Mouse (Mus musculus): ENCODE measurements around the gene Acad10. TPM values are rescaled to one million over a fixed set of nuclear protein-coding genes. Genes with fewer than 3 reads are reported as not detected.

Gene Acad10
- total and polyA plus RNA-seq, 3 experiments = 2.1 to 4.2 (median 2.7) TPM

DNA sequence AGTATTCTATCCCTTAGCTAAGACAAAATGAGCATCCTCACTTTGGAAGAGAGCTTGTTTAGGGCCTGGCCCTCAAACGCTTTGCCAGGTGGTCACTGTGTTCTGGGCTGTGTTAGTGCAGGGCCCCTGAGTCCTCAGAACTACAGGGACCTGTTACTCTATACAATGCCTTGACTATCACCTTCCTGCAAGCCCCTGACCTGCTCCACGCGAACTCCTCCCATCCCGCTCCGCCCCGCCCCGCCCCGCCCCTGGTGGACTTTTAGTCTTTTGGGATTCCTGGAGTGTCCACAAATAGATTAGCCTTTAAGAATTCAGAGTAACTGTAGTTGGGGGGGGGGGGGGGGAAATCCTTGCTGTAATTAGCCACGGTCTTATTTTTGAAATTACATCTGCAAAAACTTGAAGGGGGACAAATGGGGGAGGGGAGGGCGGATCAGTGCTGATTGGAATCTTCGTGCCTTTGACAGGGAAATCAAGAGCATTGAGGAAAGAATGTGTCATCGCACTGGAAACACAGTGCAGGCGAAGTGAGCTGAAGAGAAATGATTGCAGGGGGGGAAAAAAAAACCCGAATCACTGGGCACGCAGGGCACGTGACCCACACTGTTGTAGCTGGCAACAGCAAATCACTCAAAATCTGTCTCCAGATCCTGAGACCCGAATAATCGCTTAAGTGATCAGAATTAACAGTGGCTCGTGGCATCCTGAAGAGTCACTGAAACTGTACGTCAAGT, 44.4 kb upstream of the Acad10 start:
- no peak overlapping the region for H3K27ac ChIP-seq (ENCODE audit: insufficient read depth, low read depth)
- dilution Hi-C loops (cut with MboI; ENCODE audit: extremely low pct_ligation_motif_present, extremely low pct_unique_long_range_greater_than_20kb, low sequenced_read_pairs) = no loop called here
- H3K9me3 ChIP-seq (replicated peaks; ENCODE audit: low read length) = no peaks in the 10 kb centered on the region

DNA sequence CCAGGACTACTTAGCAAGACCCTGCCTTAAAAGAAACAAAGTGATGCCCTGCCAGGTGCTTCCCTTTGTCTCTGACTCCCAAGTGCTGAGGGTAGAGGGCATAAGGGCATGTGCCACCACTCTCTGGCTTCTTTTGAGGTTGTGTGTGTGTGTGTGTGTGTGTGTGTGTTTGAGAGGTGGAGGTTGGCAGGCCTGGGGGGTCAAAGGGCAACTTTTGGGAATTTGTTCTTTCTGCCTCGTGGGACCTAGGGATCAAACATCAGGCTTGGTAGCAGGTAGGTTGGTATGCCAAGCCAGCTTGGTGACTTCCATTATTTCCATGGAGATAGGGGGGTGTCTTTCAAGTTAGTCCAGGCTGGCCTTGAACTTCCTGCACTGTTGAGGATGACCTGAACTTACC, 43.0 kb upstream of the Acad10 start:
- dilution Hi-C loops (cut with MboI; ENCODE audit: extremely low pct_ligation_motif_present, extremely low pct_unique_long_range_greater_than_20kb, low sequenced_read_pairs) (no loop called here), in situ Hi-C loops (cut with MboI; ENCODE audit: low pct_ligation_motif_present, low pct_unique_long_range_greater_than_20kb, low sequenced_read_pairs) (no loop called here)
- Histone ChIP-seq H3K9me3 (replicated peaks; ENCODE audit: low read length) (no peaks in the 10 kb centered on the region), H3K79me2 (replicated peaks; ENCODE audit: control insufficient read depth, extremely low read depth, insufficient read depth, poor library complexity, severe bottlenecking) (no peaks in the 10 kb centered on the region), H3K27ac (ENCODE audit: insufficient read depth, low read depth) (no peak overlapping the region), H3K4me3 (replicated peaks in 1 of 3; ENCODE audit: low read depth in 2 of 3, low read length in 2 of 3, poor library complexity in 1 of 3) (no peak overlapping the region), H3K36me3 (replicated peaks in 1 of 2; ENCODE audit: control insufficient read depth in 1 of 2, insufficient read depth in 1 of 2, low read length in 1 of 2) (no peaks in the 10 kb centered on the region), H3K27me3 (replicated peaks) (peaks cover 2% of the 10 kb centered on the region), H3K4me1 (ENCODE audit: control insufficient read depth in 1 of 2, insufficient read depth in 2 of 2) (peaks cover 0 to 5% of the 10 kb centered on the region in 2 experiments; a peak in 1 of 4 replicates), H3K9ac (ENCODE audit: insufficient read depth, low read depth) (no peak overlapping the region), H3K4me2 (ENCODE audit: insufficient read depth, low read depth, poor library complexity, severe bottlenecking) (no peak overlapping the region)
- DNase-seq (ENCODE audit: extremely low read depth) = no peak
- no peak for TF ChIP-seq MAZ (IDR thresholded peaks at IDR 0.05; ENCODE audit: low read depth, low read length)
- TF ChIP-seq KAT2A (IDR thresholded peaks at IDR 0.05; ENCODE audit: insufficient replicate concordance, low read length) = no peak
- no peak for TF ChIP-seq JUND (conservative IDR thresholded peaks at IDR 0.05; ENCODE audit: low read depth, low read length)
- TF ChIP-seq UBTF (IDR thresholded peaks at IDR 0.05; ENCODE audit: low read depth, low read length) = no peak
- TF ChIP-seq MEF2A (IDR thresholded peaks at IDR 0.05; ENCODE audit: borderline replicate concordance, low read depth, low read length) = no peak
- TF ChIP-seq ZC3H11A (IDR thresholded peaks at IDR 0.05; ENCODE audit: low read depth, low read length) = no peak
- TF ChIP-seq CHD2 (IDR thresholded peaks at IDR 0.05; ENCODE audit: low read length) = no peak
- no peak for TF ChIP-seq MXI1 (IDR thresholded peaks at IDR 0.05; ENCODE audit: low read depth, low read length)
- TF ChIP-seq ELF1 (IDR thresholded peaks at IDR 0.05; ENCODE audit: low read depth, low read length) = no peak
- TF ChIP-seq MAFK (IDR thresholded peaks at IDR 0.05; ENCODE audit: insufficient replicate concordance, low read length) = no peak
- no peak for TF ChIP-seq ETS1 (conservative IDR thresholded peaks at IDR 0.05; ENCODE audit: low read depth, low read length)
- TF ChIP-seq EP300 (IDR thresholded peaks at IDR 0.05; ENCODE audit: low read length) = no peak
- TF ChIP-seq POLR2A (IDR thresholded peaks at IDR 0.05; ENCODE audit: low read depth, low read length) = no peak
- TF ChIP-seq ZNF384 (IDR thresholded peaks at IDR 0.05; ENCODE audit: low read depth, low read length) = no peak
- no peak for TF ChIP-seq E2F4 (IDR thresholded peaks at IDR 0.05; ENCODE audit: insufficient replicate concordance, low read depth, low read length)
- no peak for TF ChIP-seq TBP (conservative IDR thresholded peaks at IDR 0.05; ENCODE audit: low read depth, low read length)
- TF ChIP-seq HCFC1 (IDR thresholded peaks at IDR 0.05; ENCODE audit: low read depth, low read length) = no peak
- no peak for TF ChIP-seq PAX5 (IDR thresholded peaks at IDR 0.05; ENCODE audit: low read length)

More for the DNA sequence above, 44.4 kb upstream of the Acad10 start:
- peaks cover 0 to 5% of the 10 kb centered on the region in 2 experiments; a peak in 1 of 4 replicates for H3K4me1 ChIP-seq (ENCODE audit: control insufficient read depth in 1 of 2, insufficient read depth in 2 of 2)
- no peaks in the 10 kb centered on the region for H3K36me3 ChIP-seq (replicated peaks in 1 of 2; ENCODE audit: control insufficient read depth in 1 of 2, insufficient read depth in 1 of 2, low read length in 1 of 2)
- H3K4me3 ChIP-seq (replicated peaks in 1 of 3; ENCODE audit: low read depth in 2 of 3, low read length in 2 of 3, poor library complexity in 1 of 3) = no peak overlapping the region
- no peak overlapping the region for H3K4me2 ChIP-seq (ENCODE audit: insufficient read depth, low read depth, poor library complexity, severe bottlenecking)
- H3K27me3 ChIP-seq (replicated peaks) = peaks cover 2% of the 10 kb centered on the region
- no peak for DNase-seq (ENCODE audit: extremely low read depth)
- H3K9ac ChIP-seq (ENCODE audit: insufficient read depth, low read depth) = no peak overlapping the region
- no peak for TF ChIP-seq E2F4 (IDR thresholded peaks at IDR 0.05; ENCODE audit: insufficient replicate concordance, low read depth, low read length)
- TF ChIP-seq MYC (IDR thresholded peaks at IDR 0.05; ENCODE audit: low read depth, low read length) = no peak
- no peak for TF ChIP-seq ZKSCAN1 (IDR thresholded peaks at IDR 0.05; ENCODE audit: borderline replicate concordance, low read depth, low read length)
- no peak for TF ChIP-seq TCF12 (IDR thresholded peaks at IDR 0.05; ENCODE audit: low read depth, low read length)
- TF ChIP-seq JUN (IDR thresholded peaks at IDR 0.05; ENCODE audit: insufficient read depth, low read depth, low read length) = no peak
- TF ChIP-seq ETS1 (conservative IDR thresholded peaks at IDR 0.05; ENCODE audit: low read depth, low read length) = no peak
- TF ChIP-seq PAX5 (IDR thresholded peaks at IDR 0.05; ENCODE audit: low read length) = no peak
- 0 out of 2 replicates have a peak, but pooled peaks have one; percentile 22 for TF ChIP-seq MAX (IDR thresholded peaks at IDR 0.05; ENCODE audit: low read length)
- no peak for TF ChIP-seq MAZ (IDR thresholded peaks at IDR 0.05; ENCODE audit: low read depth, low read length)
- no peak for TF ChIP-seq CTCF (conservative IDR thresholded peaks at IDR 0.05 in 1 of 2, IDR thresholded peaks at IDR 0.05 in 1 of 2; ENCODE audit: low read depth in 2 of 2, low read length in 2 of 2)
- no peak for TF ChIP-seq MXI1 (IDR thresholded peaks at IDR 0.05; ENCODE audit: low read depth, low read length)
- TF ChIP-seq POLR2AphosphoS2 (IDR thresholded peaks at IDR 0.05; ENCODE audit: low read depth, low read length) = no peak
- TF ChIP-seq NRF1 (IDR thresholded peaks at IDR 0.05; ENCODE audit: low read depth, low read length) = no peak
- no peak for TF ChIP-seq ZNF384 (IDR thresholded peaks at IDR 0.05; ENCODE audit: low read depth, low read length)
- no peak for TF ChIP-seq IRF4 (IDR thresholded peaks at IDR 0.05; ENCODE audit: low read depth, low read length)
- no peak for TF ChIP-seq POLR2A (IDR thresholded peaks at IDR 0.05; ENCODE audit: low read depth, low read length)
- TF ChIP-seq ELF1 (IDR thresholded peaks at IDR 0.05; ENCODE audit: low read depth, low read length) = no peak
- peak; percentile 58 for TF ChIP-seq USF1 (IDR thresholded peaks at IDR 0.05; ENCODE audit: low read depth, low read length)
- TF ChIP-seq JUND (conservative IDR thresholded peaks at IDR 0.05; ENCODE audit: low read depth, low read length) = no peak
- TF ChIP-seq BHLHE40 (IDR thresholded peaks at IDR 0.05; ENCODE audit: low read depth, low read length) = peak; percentile 79
- 0 out of 2 replicates have a peak, but pooled peaks have one; percentile 13 for TF ChIP-seq USF2 (conservative IDR thresholded peaks at IDR 0.05; ENCODE audit: low read depth, low read length)
- TF ChIP-seq CHD2 (IDR thresholded peaks at IDR 0.05; ENCODE audit: low read length) = no peak
- no peak for TF ChIP-seq SMC3 (IDR thresholded peaks at IDR 0.05; ENCODE audit: low read depth, low read length)
- no peak for TF ChIP-seq ZMIZ1 (IDR thresholded peaks at IDR 0.05; ENCODE audit: low read depth, low read length)
- no peak for TF ChIP-seq ZC3H11A (IDR thresholded peaks at IDR 0.05; ENCODE audit: low read depth, low read length)
- no peak for TF ChIP-seq EP300 (IDR thresholded peaks at IDR 0.05; ENCODE audit: low read length)
- no peak for TF ChIP-seq TBP (conservative IDR thresholded peaks at IDR 0.05; ENCODE audit: low read depth, low read length)
- TF ChIP-seq RCOR1 (conservative IDR thresholded peaks at IDR 0.05; ENCODE audit: low read depth, low read length) = no peak
- no peak for TF ChIP-seq NELFE (IDR thresholded peaks at IDR 0.05; ENCODE audit: low read depth, low read length)
- in situ Hi-C loops (cut with MboI; ENCODE audit: low pct_ligation_motif_present, low pct_unique_long_range_greater_than_20kb, low sequenced_read_pairs) = no loop called here
- H3K79me2 ChIP-seq (replicated peaks; ENCODE audit: control insufficient read depth, extremely low read depth, insufficient read depth, poor library complexity, severe bottlenecking) = no peaks in the 10 kb centered on the region

All from CH12.LX (cell line).